Mouse (Mus musculus) liver, embryonic 14.5 days (tissue): ENCODE results near the gene Snrk.

Experiments
- CTCF ChIP-seq: IDR thresholded peaks from 2 replicates; pipeline ENCODE4 v1.5.1; 2016; ENCODE audit warnings: antibody characterized with exemption, low read depth, control low read depth
- EP300 ChIP-seq: IDR thresholded peaks from 2 replicates; pipeline ENCODE4 v1.6.1; 2016; ENCODE audit warnings: antibody characterized with exemption, low read depth

- TF ChIP-seq CTCF (no peak), EP300 (no peak)
These were observed 31.4 kb upstream of the Snrk start for GRCm38 (mm10) chr9:122085550-122086205.
